Mouse (Mus musculus) forebrain, embryonic 15.5 days (tissue): Measurements from ENCODE around the gene Klk1b24. TPM values are rescaled to one million over a fixed set of nuclear protein-coding genes. Genes with fewer than 3 reads are reported as not detected.
"Not testable (repeated sequence)": the region's sequence is repeated elsewhere in the genome, so short reads cannot be mapped to it uniquely, and the experiment has no call there.

Experiments
- ATAC-seq: fragments of 200-750 bp; cut with Nextera tagmentation; replicated peaks from 2 replicates; pipeline ENCODE4 v1.8.0; 2017; ENCODE audit warnings: mild to moderate bottlenecking, moderate TSS enrichment, moderate library complexity
- H3K27ac ChIP-seq: fragments of 300-500 bp; sonication (generic); replicated peaks from 2 replicates; pipeline ENCODE4 v1.5.1; 2015; ENCODE audit warnings: mild to moderate bottlenecking, inconsistent platforms
- H3K27me3 ChIP-seq: fragments of 300-500 bp; sonication (generic); 2 replicates; pipeline ENCODE4 v1.6.1; 2015; ENCODE audit warnings: inconsistent platforms
- H3K36me3 ChIP-seq: fragments of 300-500 bp; sonication (generic); 2 replicates; pipeline ENCODE4 v1.6.1; 2015; ENCODE audit warnings: mild to moderate bottlenecking, inconsistent platforms
- H3K4me1 ChIP-seq: fragments of 300-500 bp; sonication (generic); 2 replicates; pipeline ENCODE4 v1.6.1; 2015; ENCODE audit warnings: inconsistent platforms
- H3K4me2 ChIP-seq: fragments of 300-500 bp; sonication (generic); replicated peaks from 2 replicates; pipeline ENCODE4 v1.6.1; 2015; ENCODE audit warnings: mild to moderate bottlenecking, inconsistent platforms
- H3K4me3 ChIP-seq: fragments of 300-500 bp; sonication (generic); 2 replicates; pipeline ENCODE4 v1.5.1; 2015; ENCODE audit warnings: mild to moderate bottlenecking, inconsistent platforms
- H3K9ac ChIP-seq: fragments of 300-500 bp; sonication (generic); replicated peaks from 2 replicates; pipeline ENCODE4 v1.6.1; 2015; ENCODE audit warnings: mild to moderate bottlenecking, inconsistent platforms
- H3K9me3 ChIP-seq: fragments of 300-500 bp; sonication (generic); 2 replicates; pipeline ENCODE4 v1.6.1; 2016; ENCODE audit warnings: inconsistent platforms
- WGBS: fragments of 180-500 bp; shearing (Covaris S2); methylation state at CpG from one replicate; pipeline ENCODE4 v1.1.7; 2015; ENCODE audit warnings: mixed read lengths; 5-methylcytosine and 5-hydroxymethylcytosine counted together
- polyA plus RNA-seq: library from polyadenylated mRNA; unstranded; fragments of >200 nt; fragmentation: Nextera tagmentation; extraction: Ambion mirVana; gene quantifications from 2 replicates; pipeline ENCODE4 v1.2.1, GENCODE M21; 2015

The Klk1b24 gene
- polyA plus RNA-seq: not detected in 2 replicates

GRCm38 (mm10) chr7:44187936-44188335, at the start of gene Klk1b24:
Gene Klk1b24 (plus strand): TSS chr7:44188236.
- not testable (repeated sequence) for H3K27me3 ChIP-seq, H3K27ac ChIP-seq, ATAC-seq, H3K9ac ChIP-seq, H3K4me2 ChIP-seq, H3K4me3 ChIP-seq, H3K9me3 ChIP-seq, H3K36me3 ChIP-seq, H3K4me1 ChIP-seq

DNA sequence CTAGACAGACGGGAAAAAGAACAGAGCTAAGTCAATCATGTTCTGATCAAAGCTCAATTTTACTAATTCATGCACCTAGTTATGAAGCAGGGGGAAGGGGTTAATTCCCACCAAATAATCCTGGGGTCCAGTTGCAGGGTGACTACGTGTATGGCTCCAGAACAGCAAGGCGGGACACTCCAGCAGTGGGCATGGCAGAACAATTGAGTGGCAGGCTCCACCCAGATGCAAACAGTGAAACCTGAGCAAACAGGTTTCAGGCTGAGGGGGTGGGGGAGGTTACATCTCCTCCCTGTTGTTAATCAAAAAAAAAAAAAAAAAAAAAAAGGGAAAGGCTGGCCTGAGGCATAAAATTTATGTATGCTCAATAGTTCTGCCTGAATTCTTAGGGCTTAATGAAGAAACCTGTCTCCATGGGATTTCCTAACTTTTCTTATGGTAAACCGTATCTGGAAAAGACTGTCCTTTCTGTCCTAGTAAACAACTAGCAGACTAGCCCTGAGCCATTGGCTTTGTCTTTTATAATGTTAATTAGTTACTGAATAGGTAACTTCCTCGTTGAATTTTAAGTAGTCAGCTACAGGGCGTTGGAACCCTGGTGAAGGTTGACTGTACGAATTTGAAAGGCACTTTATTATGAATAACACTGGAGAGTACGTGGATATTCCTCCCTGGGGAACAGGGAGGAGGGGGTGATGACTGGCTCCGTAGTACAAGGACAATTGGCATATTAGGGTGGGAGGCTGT, 8.6 kb upstream of the Klk1b24 start:
- no peaks in the 10 kb centered on the region for H3K9me3 ChIP-seq
- no peak overlapping the region for H3K4me2 ChIP-seq
- H3K27ac ChIP-seq: no peak overlapping the region
- H3K9ac ChIP-seq: no peak overlapping the region
- H3K27me3 ChIP-seq: no peaks in the 10 kb centered on the region
- 19% methylated on average over 9 of the region's 9 CpGs for WGBS
- no peaks in the 10 kb centered on the region for H3K4me1 ChIP-seq
- ATAC-seq: no peak
- H3K4me3 ChIP-seq: no peak overlapping the region
- H3K36me3 ChIP-seq: no peaks in the 10 kb centered on the region

DNA sequence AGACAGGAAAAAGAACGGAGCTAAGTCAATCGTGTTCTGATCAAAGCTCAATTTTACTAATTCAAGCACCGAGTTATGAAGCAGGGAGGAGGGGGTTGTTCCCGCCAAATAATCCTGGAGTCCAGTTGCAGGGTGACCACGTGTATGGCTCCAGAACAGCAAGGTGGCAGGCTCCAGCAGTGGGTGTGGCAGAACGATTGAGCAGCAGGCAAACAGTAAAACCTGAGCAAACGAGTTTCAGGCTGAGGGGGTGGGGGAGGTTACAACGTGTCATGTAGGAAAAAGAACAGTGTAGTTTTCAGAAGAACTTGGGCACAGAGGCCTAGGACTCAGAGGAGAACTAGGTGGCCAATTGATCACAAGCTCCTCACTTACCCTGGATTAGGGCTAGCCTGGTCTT, 1.5 kb upstream of the Klk1b24 start:
- H3K36me3 ChIP-seq, H3K27me3 ChIP-seq, H3K9me3 ChIP-seq, H3K27ac ChIP-seq, H3K4me3 ChIP-seq, ATAC-seq, H3K9ac ChIP-seq, H3K4me2 ChIP-seq, H3K4me1 ChIP-seq: not testable (repeated sequence)
- 71% methylated on average over 8 of the region's 8 CpGs for WGBS

- H3K4me2 ChIP-seq, H3K27me3 ChIP-seq, ATAC-seq, H3K27ac ChIP-seq, H3K36me3 ChIP-seq, H3K4me3 ChIP-seq, H3K4me1 ChIP-seq, H3K9ac ChIP-seq, H3K9me3 ChIP-seq: not testable (repeated sequence)
- WGBS: 94% methylated on average over 1 of the region's 1 CpGs
Observed at GRCm38 (mm10) chr7:44193466-44193865, 5.4 kb downstream of the Klk1b24 start.

DNA sequence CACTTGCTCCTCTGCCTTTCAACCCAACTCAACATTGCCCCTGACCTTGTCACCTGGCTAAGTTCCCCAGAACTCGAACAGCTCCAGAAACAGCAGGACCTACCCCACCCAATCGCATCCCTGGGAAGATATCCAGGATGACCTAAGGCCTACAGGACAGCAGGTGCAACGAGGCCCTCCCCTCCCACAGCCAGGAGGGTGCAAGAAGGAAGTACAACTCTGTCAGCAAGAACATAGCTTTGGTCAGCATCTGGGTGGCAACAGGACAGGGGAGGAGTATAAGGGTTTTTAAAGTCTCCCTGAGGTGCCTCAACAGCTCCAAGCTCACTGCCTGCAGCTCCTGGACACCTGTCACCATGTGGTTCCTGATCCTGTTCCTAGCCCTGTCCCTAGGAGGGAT, 9.9 kb downstream of the Klk1b24 start, which contains the start of gene Klk1b3:
Gene Klk1b3 (plus strand): TSS at position 301 of the 400 bp plus-strand sequence.
- no peak within 1 kb of the TSS for H3K27ac ChIP-seq
- no peaks in the 10 kb centered on the region for H3K4me1 ChIP-seq
- no peak within 1 kb of the TSS for H3K9ac ChIP-seq
- H3K4me2 ChIP-seq: no peak within 1 kb of the TSS
- no peak within 1 kb of the TSS for H3K4me3 ChIP-seq
- 67% methylated on average over 3 of the region's 3 CpGs for WGBS
- H3K36me3 ChIP-seq: no peaks in the 10 kb centered on the region
- no peak for ATAC-seq
- no peaks in the 10 kb centered on the region for H3K9me3 ChIP-seq
- no peaks in the 10 kb centered on the region for H3K27me3 ChIP-seq

- not testable (repeated sequence) for H3K27ac ChIP-seq
Observed at GRCm38 (mm10) chr7:44207135-44207534, 19.1 kb downstream of the Klk1b24 start, which contains the start of gene Klk1b4. Gene Klk1b4 (plus strand): TSS chr7:44207435.

DNA sequence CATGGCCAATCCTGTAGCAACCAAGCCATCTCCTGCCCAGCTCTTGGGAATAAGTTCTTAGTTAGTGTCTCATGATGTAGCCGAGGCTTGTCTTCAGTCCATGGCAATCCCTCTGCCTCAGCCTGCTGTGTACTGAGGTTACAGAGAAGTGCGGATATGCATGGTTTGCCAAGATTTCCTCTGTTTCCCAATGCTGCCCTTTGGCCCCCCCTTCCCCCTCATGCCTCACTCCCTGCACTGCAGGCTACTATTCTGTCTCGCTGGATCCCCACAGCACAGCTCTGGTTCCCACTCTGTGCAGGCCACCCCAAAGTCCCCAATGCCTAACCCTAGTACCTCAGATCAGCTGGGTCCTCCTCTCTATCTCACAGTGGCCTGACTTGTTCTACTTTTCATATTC, 20.3 kb downstream of the Klk1b24 start:
- H3K27ac ChIP-seq: no peak overlapping the region
- no peaks in the 10 kb centered on the region for H3K27me3 ChIP-seq
- H3K9ac ChIP-seq: no peak overlapping the region
- no peak overlapping the region for H3K4me2 ChIP-seq
- H3K4me3 ChIP-seq: no peak overlapping the region
- ATAC-seq: no peak
- WGBS: 84% methylated on average over 3 of the region's 3 CpGs
- no peaks in the 10 kb centered on the region for H3K9me3 ChIP-seq
- H3K4me1 ChIP-seq: no peaks in the 10 kb centered on the region
- H3K36me3 ChIP-seq: no peaks in the 10 kb centered on the region

More at GRCm38 (mm10) chr7:44207135-44207534, 19.1 kb downstream of the Klk1b24 start, which contains the start of gene Klk1b4:
- H3K4me3 ChIP-seq, H3K9ac ChIP-seq, H3K4me1 ChIP-seq, H3K4me2 ChIP-seq, ATAC-seq, H3K9me3 ChIP-seq, H3K27me3 ChIP-seq, H3K36me3 ChIP-seq: not testable (repeated sequence)
- 48% methylated on average over 3 of the region's 3 CpGs for WGBS

GRCm38 (mm10) chr7:44215645-44216044, 27.6 kb downstream of the Klk1b24 start, which contains the start of gene Klk1b5:
Gene Klk1b5 (plus strand): TSS chr7:44215945.
- no peak within 1 kb of the TSS for H3K4me3 ChIP-seq
- H3K4me1 ChIP-seq: no peaks in the 10 kb centered on the region
- H3K36me3 ChIP-seq: no peaks in the 10 kb centered on the region
- H3K9me3 ChIP-seq: no peaks in the 10 kb centered on the region
- WGBS: 91% methylated on average over 1 of the region's 1 CpGs
- H3K27ac ChIP-seq: no peak within 1 kb of the TSS
- no peak within 1 kb of the TSS for H3K4me2 ChIP-seq
- ATAC-seq: no peak
- no peak within 1 kb of the TSS for H3K9ac ChIP-seq
- H3K27me3 ChIP-seq: no peaks in the 10 kb centered on the region

DNA sequence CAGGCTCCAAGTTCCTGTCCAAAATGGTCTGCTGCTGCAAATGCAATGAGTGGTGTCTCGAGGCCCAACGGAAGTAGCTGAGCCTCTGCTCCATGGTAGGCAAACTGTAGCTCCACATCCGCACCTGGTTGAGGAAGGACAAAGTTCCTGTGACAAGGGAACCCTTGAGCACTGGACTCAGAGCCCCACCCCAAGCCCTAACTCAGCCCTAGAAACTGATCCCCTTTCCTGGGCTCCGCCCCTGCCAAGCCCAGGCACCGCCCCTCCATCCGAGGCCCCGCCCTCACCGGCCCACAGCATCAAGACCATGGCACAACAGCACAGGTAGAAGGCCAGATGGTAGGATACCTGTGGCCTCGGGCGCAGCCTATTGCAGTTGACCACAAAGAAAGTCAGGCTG, 33.6 kb downstream of the Klk1b24 start:
- not testable (repeated sequence) for H3K27ac ChIP-seq, H3K4me2 ChIP-seq, H3K4me1 ChIP-seq, H3K27me3 ChIP-seq, H3K4me3 ChIP-seq, H3K9me3 ChIP-seq, ATAC-seq, H3K9ac ChIP-seq, H3K36me3 ChIP-seq
- 79% methylated on average over 10 of the region's 10 CpGs for WGBS

- not testable (repeated sequence) for H3K27me3 ChIP-seq, H3K4me2 ChIP-seq, H3K9me3 ChIP-seq, H3K36me3 ChIP-seq, H3K27ac ChIP-seq, H3K4me1 ChIP-seq, H3K4me3 ChIP-seq, H3K9ac ChIP-seq, ATAC-seq
- 83% methylated on average over 6 of the region's 6 CpGs for WGBS
Observed at GRCm38 (mm10) chr7:44222335-44222734, 34.3 kb downstream of the Klk1b24 start.

DNA sequence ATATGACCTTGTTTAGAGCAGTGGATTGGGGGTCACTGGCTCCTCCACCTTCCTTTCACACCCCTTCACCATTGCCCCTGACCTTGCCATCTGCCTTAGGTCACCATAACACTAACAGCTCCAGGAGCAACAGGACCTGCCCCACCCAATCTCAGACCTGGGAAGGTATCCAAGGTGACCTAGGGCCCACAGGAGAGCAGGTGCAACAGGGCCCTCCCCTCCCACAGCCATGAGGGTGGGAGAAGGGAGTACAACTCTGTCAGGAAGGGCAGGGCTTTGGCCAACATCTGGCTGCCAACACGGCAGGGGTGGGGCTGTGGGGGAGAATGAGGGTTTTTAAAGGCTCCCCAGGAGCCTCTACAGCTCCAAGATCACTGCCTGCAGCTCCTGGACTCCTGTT, 37.0 kb downstream of the Klk1b24 start, which contains the start of gene Klk1:
Gene Klk1 (plus strand): TSS at position 285 of the 400 bp plus-strand sequence.
- 45% methylated on average over 1 of the region's 1 CpGs for WGBS
- Histone ChIP-seq H3K4me2 (no peak within 1 kb of the TSS), H3K27ac (no peak within 1 kb of the TSS), H3K4me3 (no peak within 1 kb of the TSS), H3K36me3 (no peaks in the 10 kb centered on the region), H3K9ac (no peak within 1 kb of the TSS), H3K27me3 (no peaks in the 10 kb centered on the region), H3K9me3 (no peaks in the 10 kb centered on the region), H3K4me1 (no peaks in the 10 kb centered on the region)
- ATAC-seq: no peak

DNA sequence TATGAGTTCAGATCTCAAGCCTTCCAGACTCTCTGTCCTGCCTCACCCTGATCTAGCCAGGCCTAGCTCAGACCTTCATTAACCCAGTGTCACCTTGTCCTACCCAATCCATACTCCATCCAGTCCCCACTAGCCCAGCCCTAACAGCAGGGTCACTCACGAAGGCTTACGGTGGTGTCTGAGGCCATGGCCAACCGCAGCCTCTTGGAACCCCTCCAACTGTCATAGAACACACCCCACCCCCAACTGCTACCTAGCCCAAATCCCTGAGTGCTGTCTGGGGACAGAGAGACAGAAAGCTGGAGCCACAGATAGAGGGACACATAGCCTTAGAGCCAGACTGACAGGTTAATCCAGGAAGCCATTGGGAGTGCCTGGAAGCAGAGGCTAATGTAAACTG, 47.9 kb downstream of the Klk1b24 start, which contains the start of gene Gm36864:
Gene Gm36864 (plus strand): TSS at position 269 of the 400 bp plus-strand sequence.
- no peak for ATAC-seq
- Histone ChIP-seq H3K4me3 (no peak within 1 kb of the TSS), H3K4me2 (no peak within 1 kb of the TSS), H3K27ac (no peak within 1 kb of the TSS), H3K9me3 (no peaks in the 10 kb centered on the region), H3K27me3 (no peaks in the 10 kb centered on the region), H3K4me1 (no peaks in the 10 kb centered on the region), H3K9ac (no peak within 1 kb of the TSS), H3K36me3 (no peaks in the 10 kb centered on the region)
- 68% methylated on average over 3 of the region's 3 CpGs for WGBS

DNA sequence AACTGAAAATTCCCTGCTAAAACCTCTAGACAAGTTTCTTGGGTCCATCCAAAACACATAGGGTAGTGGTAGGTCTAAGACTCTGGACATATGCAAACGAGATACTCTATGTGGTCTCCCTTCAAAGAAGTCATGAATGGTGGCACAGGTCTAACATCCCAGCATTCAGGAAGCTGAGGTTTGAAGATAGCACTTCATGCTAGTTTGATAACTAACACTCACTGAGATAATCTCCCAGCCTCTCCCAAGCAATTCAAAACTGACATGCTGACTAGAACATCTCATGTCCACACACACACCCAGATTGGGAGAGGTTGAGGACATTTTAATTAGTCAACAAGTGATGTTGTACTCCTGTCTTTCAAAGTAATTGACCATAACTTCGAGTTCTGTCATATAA, 51.9 kb downstream of the Klk1b24 start:
- Histone ChIP-seq H3K27ac (no peak overlapping the region), H3K4me3 (no peak overlapping the region), H3K9me3 (no peaks in the 10 kb centered on the region), H3K27me3 (no peaks in the 10 kb centered on the region; the same call in 1 of the 2 replicates), H3K4me2 (no peak overlapping the region), H3K4me1 (no peaks in the 10 kb centered on the region), H3K36me3 (no peaks in the 10 kb centered on the region), H3K9ac (no peak overlapping the region)
- no peak for ATAC-seq
- 51% methylated on average over 2 of the region's 2 CpGs for WGBS
